Mouse (Mus musculus): Measurements from ENCODE around the gene Sidt1.
"Not testable (repeated sequence)": the region's sequence is repeated elsewhere in the genome, so short reads cannot be mapped to it uniquely, and the experiment has no call there.

Gene Sidt1

DNA sequence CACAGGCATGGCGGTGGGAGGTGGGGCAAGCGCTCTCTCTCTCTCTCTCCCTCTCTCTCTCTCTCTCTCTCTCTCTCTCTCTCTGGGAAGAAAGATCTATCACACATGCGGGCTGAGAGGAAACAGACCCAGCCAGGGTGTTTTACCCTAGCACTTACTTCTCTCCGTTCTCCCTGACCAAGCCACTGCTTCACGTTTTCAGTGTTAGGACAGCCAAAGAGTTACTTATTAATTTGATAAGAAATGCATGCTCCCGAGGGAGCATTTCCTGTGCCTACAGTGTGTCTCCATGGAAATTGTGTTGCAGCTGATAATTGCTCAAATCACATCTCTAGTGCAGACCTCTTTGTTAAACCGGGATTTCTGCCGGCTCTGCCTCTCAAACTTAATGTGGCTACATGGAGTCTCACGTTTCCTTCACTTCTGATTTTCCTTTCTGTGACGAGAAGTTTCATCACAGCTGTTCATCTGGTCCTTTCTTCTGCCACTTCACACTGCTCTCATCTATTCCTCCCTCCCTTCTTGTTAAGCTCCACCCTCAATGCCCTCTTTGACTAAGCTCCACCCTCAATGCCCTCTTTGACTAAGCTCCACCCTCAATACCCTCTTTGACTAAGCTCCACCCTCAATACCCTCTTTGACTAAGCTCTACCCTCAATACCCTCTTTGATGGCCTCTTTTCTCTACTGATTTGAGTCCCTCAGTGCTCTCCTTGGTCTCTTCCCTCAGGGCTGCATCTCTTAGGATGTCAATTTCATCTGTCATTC is 30.7 kb downstream of the Sidt1 start:
- no peak for DNase-seq

DNA sequence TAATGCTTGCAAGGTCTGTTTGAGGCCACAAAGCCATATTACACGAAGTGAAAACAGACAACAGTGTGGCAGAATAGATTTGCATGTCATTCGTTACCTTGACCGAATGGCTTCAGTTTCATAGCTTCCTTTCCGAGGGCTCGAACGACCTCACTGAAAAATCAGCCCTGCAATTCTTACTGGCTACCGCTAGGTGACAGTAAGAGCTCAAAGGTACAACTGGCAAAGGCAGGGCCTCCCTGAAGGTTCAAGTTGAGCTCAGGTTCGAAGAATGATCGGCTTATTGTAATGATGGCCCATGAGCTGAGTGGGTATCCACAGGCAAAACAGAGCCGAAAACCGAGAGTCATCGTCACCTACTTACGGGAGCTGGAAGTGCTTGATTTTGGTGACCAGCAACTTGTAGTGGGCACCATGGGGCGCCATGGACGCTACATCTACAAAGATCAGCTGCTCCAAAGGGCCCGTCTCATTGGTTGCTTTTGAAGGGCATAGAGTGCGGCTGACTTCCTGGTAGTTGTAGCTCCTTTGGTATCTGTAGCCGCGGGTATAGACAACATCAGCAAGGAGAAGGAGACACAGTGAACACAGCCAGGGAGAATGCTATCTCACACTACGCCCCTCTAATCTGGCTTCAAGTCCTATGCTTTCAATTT is 33.4 kb downstream of the Sidt1 start:
- DNase-seq = no peak

DNA sequence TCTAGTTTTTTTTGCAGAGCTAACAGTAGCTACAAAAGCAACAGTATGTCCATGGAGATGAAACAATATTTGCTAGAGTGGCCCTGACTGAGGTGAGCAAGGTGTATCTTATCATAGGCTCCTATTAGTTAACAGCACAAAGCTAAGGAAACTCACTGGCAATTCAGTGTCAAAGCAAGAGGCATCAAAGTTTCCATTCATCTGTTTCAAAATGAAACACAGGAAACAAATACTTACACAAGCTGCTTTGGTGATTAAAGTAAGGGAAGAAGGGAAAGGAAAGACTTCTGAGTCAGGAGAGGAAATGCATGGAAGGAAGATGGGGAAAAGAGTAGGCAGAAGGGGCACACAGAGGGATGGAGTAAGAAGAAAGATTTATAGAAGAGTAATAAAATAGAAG is 39.0 kb downstream of the Sidt1 start:
- no peak for DNase-seq

DNA sequence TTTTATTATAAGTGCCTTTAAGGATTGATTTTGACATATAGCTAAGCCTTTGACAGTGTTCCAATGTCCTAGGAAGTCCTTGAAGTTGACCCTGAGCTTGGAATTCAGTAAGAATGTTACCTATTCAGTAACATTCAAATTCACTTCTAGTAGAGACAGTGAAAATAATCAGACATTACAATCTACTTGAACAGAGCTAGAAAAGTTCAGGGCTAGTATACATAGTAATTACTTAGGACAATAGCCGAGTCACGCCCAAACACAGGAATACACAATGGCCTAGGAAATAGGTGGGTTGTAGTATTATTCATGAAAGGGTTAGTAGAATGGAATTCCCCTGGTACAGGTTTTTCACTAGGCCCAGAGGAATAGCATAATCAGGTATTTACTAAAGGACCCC is 40.3 kb downstream of the Sidt1 start:
- DNase-seq = not testable (repeated sequence)

DNA sequence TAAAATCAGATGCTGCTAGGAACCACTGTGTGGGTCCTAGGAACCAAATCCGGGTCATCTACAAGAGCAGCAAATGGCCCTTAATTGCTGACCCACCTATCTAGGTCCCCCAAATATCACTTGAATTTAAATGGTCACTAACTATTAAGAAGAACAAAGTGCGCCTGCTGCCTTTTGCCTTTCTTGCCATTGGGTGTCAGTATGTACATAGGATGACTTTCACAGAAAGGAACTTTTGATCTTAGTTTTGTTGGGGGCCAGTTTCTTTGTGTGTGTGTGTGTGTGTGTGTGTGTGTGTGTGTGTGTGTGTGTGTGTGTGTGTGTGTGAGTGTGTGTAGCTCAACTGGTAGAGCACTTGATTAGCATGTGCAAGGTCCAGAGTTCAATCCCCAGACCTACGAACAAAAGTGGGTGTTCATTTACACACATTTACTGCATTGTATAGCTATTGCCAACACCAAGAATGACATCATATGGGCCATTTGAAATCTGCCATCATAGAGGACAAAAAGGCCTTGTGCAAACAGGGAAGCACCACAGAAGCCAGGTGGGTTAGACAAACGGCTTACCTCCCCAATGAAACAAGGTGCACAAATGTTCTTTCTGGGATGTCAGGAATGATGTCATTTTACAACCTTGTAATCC is 43.9 kb downstream of the Sidt1 start:
- DNase-seq = no peak

DNA sequence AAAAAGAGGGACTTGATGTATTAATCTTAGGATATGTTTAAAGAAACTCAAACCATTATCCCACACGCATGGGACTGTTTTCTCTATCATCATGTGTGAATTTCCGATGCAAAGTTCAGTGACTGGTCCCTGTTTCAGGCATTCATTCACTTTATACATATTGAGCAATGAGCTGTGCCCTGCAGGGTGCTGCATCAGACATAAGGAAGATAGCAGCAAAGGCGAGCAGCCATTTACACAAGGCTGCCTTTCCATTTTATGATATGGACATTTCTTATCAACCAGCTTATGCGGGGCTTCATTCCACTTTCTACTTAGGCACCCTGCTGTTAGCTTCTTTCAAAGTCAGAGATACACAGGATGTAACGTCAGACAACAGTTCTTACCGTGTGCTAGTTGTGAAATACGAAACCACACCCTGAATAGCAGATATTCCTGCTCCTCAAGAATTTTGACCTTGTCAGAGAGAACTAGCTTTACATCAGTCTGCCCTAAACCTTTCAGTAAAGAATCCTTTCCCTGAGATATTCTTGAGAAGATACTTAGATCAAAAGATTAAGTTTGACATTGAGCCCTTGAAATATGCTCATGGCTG is 45.5 kb downstream of the Sidt1 start:
- no peak for DNase-seq

DNA sequence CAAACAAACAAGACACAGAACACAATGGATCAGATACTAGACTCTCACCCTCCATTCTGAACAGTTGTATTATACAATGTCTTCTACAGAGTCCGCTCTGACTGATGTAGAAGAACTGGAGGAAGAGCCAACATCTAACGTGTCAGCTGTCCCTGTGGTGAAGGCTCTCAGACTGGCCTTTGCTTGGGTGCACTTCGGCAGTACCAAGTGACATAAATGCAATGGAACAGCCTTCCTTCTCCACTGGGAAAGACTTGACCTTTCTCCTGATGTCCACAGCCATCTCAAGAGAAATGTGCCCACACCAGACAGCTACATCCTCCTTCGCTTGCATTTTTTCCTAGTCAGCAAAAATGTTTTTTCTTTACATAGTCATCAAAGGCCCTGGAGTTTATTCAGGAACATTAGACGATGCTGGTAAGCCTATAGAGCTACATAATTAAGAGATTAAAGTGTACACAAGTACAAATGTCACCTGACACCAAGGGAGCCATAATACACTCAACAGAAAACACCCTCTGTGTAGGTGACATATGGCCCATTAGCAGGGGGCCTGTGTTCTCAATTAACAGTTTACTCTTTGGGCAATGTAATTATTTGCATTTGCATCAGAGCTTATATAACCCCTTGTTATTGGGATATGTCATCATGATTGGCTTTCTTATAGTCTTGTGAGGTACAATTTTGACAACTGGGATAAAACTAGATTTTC is 50.2 kb downstream of the Sidt1 start:
- DNase-seq = no peak

DNA sequence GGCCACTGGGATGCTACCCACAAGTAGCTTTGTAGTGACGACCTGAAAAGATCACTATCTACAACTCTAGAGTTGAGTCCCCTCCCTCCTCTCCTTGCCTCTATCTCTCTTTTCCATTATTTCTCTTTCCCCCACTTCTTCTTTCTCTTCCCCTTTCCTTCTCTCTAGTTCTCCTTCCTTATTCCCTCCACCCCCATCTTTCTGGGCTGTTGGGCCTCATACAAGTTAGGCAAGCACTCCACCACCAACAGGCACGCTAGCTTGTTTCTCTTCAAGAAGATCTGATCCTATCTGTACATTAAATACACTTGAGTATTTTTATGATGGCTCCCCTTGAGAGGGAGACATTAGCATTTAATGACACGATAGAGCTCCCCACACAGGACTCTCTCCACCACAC is 51.0 kb downstream of the Sidt1 start:
- DNase-seq = no peak

DNA sequence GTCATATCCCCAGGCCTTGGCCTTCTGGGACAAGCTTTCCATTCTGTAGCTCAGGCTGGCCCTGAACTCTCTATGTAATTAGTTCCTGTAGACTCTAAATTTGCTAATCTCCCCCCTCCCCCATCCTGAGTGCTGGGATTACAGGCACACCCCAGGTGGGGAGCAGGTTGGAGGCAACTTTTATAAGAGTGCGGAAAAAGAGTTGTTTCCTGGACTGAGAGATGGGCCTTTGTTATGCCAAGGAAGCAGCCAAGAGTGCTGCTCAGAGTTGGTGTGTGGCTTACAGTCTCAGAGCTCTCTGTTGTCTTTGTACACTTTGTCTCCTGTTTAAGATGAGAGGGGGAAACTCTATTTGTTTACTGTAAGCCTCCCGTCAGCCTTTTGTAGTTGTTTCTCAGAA is 52.2 kb downstream of the Sidt1 start:
- no peak for DNase-seq

DNA sequence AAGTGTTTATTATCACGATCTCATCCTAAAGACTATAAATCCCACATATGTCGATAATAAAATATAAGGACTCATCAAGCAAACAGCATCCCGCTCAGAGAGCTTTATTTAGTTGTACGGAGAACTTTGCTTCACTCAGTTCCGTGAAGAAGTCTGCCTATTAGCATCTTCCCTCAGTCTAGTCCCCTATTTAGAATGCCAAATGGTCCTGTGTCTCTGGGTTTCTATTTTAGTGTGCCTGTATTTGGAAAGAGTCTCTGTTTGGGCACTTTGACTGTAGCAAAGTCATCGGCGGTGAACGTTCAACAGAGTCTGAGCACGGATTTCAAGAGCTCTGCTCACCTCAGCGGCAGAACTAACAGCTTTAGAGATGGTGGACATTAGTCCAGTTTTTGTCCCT is 55.8 kb downstream of the Sidt1 start:
- DNase-seq = no peak

DNA sequence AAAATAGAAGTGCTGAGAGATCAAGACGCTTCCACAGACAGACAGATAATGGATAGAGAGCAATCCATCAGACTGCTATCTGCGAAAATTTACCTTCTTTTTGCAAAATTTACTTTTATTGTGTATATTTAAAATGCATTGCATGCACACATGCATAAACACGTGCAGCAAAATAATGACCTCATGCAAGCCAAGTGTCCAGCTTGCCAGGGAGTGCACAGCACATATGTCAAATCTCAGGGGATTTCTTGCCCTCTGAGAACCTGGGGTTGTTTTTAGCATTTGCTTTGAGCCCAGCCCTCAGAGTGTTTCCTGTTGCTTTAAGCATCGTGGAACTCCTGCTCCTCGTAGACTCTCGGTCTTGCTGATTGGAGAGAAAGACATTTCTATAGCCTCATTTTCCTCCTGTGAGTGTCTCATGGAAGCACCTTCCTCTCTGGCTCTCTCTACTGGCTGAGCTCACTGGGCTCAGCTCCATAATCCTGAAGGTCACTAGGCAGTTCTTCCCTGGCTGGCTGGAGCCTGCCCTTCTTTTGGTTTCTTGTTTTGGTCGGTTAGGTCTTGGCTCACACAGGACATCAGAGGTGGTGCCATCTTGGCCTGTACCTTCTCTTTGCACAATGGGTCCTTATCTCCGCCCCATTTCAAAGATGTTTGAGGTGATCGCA is 61.5 kb downstream of the Sidt1 start:
- DNase-seq = no peak

DNA sequence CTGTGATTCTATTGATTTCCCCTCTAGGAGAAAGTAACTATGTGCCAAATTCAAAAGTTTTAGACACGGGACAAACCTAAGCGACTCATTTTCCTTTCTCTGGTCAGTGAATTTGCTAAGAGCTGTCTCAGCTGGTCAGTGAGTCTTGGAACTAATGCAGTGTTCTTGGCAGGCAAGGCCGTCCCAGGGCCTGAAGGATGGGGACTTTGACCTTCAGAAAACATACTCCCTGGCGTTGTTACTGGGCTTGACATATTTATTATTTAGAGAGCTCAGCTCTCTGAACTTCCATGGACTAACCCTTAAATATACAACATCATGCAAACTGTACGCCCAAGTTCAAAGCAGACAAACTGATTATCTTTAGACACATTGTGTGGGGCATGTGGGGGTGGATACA is 62.4 kb downstream of the Sidt1 start:
- no peak for DNase-seq

DNA sequence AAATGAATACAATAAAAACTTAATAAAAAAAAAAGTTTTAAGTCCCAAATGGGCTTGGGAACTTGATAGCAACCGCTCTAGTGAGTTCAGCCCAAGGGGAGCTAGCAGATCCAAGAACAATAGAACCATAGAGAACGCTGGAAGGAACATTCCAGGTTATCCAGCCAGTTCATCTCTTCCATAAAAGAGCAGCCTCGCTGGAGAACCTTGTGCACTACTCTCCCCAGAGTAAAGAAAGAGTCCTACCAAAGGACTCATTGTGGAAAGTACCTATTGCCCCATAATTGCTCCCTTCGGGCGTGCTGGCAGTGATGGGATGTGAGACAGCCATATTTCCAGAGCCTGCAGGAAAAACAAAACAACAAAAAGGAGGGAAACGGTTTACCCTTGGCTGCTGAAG is 63.4 kb downstream of the Sidt1 start:
- no peak for DNase-seq

DNA sequence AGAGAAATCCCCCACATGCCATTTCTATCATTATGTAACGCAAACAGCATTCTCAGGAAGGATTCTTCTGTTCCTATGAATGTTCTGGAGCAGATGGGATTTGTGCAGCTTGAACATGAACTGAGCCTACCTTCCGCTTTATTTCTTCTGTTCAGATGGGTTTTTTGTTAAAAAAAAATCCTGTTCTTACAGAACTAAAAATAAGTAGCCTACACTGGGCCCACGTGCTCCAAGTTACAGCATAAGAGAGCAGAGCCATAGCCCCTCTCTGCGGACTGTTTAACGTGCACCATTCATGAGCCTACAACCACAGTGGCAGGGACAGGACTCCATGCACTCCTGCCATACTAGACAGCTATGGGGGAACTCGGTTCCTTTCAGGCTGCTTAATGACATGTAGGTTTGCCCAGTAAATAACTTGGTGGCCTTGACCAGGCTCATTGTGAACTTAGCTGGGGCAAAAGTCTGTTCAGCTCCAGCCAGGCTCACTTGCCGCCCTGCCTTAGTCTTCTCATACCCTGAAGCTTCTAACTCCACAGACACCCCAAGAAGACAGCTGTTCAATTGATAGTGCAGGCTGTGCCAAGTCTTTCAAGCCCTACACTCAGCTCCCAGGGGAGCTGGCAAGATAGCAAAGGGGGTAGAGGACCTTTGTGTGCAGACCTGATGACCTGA is 64.3 kb downstream of the Sidt1 start:
- no peak for DNase-seq

DNA sequence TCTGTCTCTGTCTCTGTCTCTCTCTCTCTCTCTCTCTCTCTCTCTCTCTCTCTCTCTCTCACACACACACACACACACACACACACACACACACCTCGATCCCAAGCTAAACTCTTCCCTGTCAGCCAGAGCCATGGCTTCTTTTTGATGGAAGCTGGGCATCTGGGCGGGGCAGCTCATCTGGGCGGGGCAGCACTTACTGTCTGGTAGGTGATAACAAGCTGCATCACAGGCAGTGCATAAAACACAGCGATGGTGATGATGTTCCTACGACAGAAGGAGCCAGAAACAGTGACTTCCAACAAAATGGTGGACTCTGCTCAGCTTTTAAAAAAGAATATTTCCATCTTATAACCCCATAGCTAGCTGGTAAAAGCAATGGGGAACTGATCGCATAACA is 67.4 kb downstream of the Sidt1 start:
- no peak for DNase-seq

DNA sequence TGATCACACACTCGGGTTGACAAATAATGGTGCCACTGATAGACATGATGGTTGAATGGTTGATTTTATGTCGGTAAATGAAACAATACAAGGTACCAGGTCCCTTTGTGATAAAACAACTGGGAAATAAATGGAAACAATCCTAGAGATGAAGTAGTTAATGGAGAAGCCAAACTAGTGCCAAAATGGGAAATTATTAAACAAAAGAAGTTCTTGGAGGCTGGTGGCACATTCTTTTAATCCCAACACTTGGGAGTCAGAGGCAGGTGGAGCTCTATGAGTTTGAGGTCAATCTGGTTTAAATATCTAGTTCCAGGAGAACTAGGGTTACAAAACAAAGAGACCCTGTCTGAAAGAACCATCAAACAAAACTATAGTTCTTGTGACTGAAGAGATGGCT is 68.1 kb downstream of the Sidt1 start:
- no peak for DNase-seq

DNA sequence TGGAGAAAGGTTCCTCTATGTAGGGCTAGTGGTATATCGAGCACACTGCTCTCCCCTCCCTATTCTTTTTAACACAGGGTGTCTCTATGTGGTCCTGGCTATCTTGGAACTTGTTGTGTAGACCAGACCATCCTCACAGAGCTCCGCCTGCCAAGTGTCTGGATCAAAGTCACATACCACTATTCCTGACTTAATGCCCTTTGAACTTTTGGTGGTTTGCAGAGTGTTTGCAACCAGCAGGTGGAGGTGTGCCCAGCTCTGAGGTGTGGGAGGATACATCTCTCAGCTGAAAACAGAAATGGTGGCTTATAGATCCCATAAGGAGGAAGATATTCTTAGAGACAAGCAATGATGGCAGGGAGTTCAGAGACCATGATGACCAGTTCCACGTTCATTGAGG is 75.5 kb downstream of the Sidt1 start:
- no peak for DNase-seq

DNA sequence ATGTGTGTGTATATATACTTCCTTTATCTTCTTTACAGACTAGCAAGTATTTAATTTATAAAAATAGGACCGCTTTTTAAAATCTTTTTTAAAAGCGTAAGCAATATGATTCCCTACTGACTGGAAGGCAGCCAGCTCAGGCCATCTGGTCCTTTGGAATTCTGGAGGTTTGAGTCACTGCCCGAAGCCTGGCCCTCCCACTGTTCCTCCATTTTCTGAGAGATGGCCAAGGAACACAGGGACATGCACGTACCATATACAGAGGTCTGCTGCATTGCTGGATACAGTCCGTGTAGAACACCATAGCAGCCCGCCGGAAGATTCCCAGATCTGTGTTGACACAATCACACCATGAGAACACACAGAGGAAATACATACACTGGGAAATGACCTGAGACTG is 78.3 kb downstream of the Sidt1 start:
- DNase-seq = peak; percentile 63

DNA sequence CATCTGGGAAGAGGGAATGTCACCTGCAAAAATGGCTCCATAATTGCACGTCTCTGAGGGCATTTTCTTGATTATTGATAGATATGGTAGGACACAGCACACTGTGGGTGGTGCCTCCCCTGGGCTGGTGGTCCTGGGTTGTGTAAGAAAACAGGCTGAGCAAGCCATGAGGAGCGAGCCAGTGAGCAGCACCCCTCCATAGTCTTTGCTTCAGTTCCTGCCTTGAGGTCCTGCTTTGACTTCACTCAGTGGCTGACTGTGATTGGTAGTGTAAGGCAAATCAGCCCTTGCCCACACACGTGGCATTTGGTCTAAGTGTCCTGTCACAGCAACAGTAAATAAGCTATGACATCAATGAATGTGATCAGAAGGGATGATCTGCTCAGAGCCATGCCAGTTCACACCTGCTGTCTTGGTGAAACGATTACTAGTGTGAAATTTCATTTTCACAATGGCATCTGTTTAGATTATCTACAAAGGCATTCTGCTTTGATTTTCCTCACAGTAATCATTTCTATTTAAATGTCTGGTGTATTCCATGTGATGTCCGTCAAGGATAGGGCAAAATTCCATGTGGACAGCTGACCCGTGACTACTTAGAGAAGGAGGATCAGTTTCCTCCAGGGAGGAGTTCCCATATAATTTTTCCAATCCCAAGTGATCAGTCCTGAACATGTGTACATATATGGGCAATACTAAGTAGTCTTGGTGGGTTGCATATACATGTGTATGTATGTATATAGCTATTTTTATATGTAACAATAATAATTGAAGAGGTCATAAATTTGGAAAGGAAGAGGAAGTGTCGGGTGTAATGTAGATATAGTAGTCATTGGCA is 79.0 kb downstream of the Sidt1 start:
- DNase-seq = no peak

DNA sequence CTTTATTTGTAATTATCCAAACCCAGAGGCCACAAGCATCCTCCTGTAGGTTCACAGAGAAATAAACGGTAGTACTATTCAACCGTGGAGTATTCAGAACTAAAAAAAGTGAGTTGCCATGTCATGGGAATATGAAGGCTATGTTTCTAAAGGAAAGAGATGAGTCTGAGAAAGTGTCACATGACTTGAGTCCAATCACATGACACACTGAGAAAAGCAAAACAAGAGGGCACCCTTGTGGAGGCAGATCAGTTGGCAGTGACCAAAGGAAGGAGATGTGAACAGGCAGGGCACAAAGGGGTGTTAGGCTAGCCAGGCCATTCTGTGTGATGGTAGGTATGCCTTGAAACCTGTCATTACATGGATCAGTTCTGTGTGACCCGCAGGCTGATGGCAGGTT is 80.3 kb downstream of the Sidt1 start:
- DNase-seq = no peak

DNA sequence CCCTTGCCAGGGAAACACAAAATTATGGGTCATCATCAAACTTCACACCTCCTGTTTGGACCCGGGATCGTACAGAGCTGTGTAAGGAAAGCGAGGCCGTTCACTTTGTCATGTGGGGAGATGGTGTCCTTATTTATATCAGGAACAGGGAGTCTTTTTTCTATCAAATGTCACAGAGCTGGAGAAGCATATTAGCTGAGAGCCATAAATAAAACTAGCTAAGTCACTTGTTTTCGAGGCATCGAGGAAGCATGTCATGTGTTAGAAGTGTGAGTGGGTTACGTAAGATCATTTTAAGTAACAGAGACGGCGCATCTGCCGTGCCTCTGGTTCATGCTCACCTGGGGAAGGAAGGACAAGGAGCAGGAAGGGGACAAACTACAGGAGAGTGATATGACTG is 83.0 kb downstream of the Sidt1 start:
- DNase-seq = no peak
